Mouse (Mus musculus): ENCODE measurements around the gene Olfr319. TPM values are rescaled to one million over a fixed set of nuclear protein-coding genes. Genes with fewer than 3 reads are reported as not detected.
"Not testable (repeated sequence)": the region's sequence is repeated elsewhere in the genome, so short reads cannot be mapped to it uniquely, and the experiment has no call there.

The Olfr319 gene
- not detected in 2 replicates for polyA plus RNA-seq (2012; rRNA removed)

DNA sequence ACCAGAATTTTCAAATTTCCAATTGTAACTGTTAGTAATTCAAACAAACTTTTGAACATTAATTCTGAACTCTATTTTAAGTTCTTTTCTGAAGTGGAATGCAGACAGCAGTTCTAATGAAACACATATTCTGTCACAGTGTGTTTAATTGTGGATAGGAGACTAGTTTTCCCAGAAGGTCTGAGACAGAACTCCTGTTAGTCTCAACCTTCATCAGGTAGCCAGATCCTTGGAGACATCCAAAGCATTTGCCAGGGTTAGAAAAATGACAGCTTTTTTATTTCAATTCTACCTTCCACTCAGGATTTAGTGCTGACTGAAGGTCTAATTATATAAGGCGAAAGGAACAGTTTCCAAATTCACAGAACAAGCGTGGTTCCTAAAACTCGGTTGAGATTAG is at the start of gene Olfr319:
Gene Olfr319 (plus strand): TSS at position 301 of the 400 bp plus-strand sequence.
- no peak for TF ChIP-seq CTCF (IDR thresholded peaks at IDR 0.05; ENCODE audit: insufficient read depth, low read length)
- TF ChIP-seq POLR2A (IDR thresholded peaks at IDR 0.05; ENCODE audit: borderline replicate concordance, extremely low read depth, low read depth, low read length) = no peak
- 80% methylated on average over 3 of the region's 3 CpGs for WGBS
- Histone ChIP-seq H3K4me1 (ENCODE audit: control insufficient read depth, insufficient read depth, low read length) (no peaks in the 10 kb centered on the region), H3K4me3 (replicated peaks; ENCODE audit: extremely low read depth, low read depth, low read length) (no peak within 1 kb of the TSS)
- no peak for DNase-seq

DNA sequence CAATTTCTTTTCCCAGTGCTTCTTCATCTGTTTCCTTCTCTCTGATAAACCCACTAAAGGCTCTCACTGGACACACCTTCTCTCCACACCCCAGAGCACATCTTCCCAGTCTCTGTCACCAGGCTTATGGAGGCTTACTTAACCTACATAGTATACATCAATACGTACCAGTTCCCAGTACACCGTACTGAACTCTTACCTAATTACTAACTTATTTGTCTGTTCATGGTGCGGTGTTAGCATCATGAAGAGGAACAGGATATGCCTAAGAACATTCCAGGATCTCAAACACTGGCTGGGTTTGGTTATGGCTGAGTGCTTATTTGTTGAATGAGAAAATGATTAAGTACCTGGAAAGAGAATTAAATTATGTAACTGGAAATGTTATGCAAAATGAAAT is 43.8 kb upstream of the Olfr319 start:
- DNase-seq = no peak
- TF ChIP-seq CTCF (IDR thresholded peaks at IDR 0.05; ENCODE audit: insufficient read depth, low read length) (no peak), POLR2A (IDR thresholded peaks at IDR 0.05; ENCODE audit: borderline replicate concordance, extremely low read depth, low read depth, low read length) (no peak)
- Histone ChIP-seq H3K4me1 (ENCODE audit: control insufficient read depth, insufficient read depth, low read length) (no peaks in the 10 kb centered on the region), H3K4me3 (replicated peaks; ENCODE audit: extremely low read depth, low read depth, low read length) (no peak overlapping the region)
- WGBS = 84% methylated on average over 3 of the region's 3 CpGs

DNA sequence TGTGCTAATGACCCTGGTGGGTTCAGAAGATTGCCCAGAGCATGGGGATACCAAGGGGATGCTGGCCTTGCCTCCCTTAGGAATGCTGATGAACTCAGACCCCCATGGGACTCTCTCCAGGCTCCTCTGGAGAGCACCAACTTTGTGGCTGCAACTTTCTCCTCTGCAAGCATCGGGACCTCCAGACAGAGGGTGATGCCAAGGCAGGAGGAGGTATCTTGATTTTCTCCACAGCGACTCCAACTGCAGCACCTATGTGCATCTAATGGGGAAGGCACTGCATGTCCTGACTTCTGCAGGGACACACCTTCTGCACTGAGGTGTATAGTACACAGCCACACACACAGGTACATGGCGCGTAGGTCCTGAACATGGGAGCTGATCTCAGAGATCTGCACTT is 40.4 kb upstream of the Olfr319 start, which contains the start of gene Olfr322:
Gene Olfr322 (plus strand): TSS at position 187 of the 400 bp plus-strand sequence.
- no peak for DNase-seq
- no peaks in the 10 kb centered on the region for H3K4me1 ChIP-seq (ENCODE audit: control insufficient read depth, insufficient read depth, low read length)
- no peak for TF ChIP-seq CTCF (IDR thresholded peaks at IDR 0.05; ENCODE audit: insufficient read depth, low read length)
- no peak for TF ChIP-seq POLR2A (IDR thresholded peaks at IDR 0.05; ENCODE audit: borderline replicate concordance, extremely low read depth, low read depth, low read length)
- no peak within 1 kb of the TSS for H3K4me3 ChIP-seq (replicated peaks; ENCODE audit: extremely low read depth, low read depth, low read length)
- 85% methylated on average over 4 of the region's 4 CpGs for WGBS

DNA sequence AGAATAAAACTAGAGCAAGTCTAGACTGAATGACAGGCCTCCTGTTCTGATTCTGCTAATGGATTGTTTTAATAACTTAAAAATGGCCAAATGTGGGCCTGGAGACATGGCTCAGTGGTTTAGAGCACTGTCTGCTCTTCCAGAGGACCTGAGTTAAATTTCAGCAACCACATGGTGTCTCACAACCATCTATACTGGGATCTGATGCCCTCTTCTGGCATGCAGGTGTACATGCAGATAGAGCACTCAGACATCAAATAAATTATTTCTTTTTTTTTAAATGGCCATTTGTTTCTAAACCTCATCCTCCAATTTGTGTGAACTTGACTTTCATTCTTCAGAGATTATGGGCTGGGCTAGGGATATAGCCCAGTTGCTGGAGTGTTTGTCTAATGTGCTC is 29.7 kb upstream of the Olfr319 start:
- DNase-seq = no peak
- no peaks in the 10 kb centered on the region for H3K4me1 ChIP-seq (ENCODE audit: control insufficient read depth, insufficient read depth, low read length)
- H3K4me3 ChIP-seq (replicated peaks; ENCODE audit: extremely low read depth, low read depth, low read length) = no peak overlapping the region
- TF ChIP-seq CTCF (IDR thresholded peaks at IDR 0.05; ENCODE audit: insufficient read depth, low read length) (no peak), POLR2A (IDR thresholded peaks at IDR 0.05; ENCODE audit: borderline replicate concordance, extremely low read depth, low read depth, low read length) (no peak)

DNA sequence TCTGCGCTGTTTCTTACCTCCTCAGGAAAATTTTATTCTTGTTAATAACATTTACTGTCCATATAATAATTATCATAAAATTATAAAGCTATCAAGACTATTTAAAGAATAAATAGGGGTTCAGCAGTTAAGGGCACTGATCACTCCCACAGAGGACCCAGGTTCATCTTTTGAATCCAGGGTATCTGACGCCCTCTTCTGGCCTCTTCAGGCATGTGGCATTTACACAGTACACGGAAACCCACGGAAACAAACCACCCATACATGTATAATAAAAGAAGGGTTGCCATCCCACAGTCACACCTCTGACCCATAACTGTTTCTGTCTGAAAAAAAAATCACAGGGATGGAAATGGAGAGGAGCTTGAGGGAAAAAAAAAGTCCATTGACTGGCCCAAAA is 27.1 kb upstream of the Olfr319 start:
- Histone ChIP-seq H3K4me1 (ENCODE audit: control insufficient read depth, insufficient read depth, low read length) (no peaks in the 10 kb centered on the region), H3K4me3 (replicated peaks; ENCODE audit: extremely low read depth, low read depth, low read length) (no peak overlapping the region)
- no peak for TF ChIP-seq CTCF (IDR thresholded peaks at IDR 0.05; ENCODE audit: insufficient read depth, low read length)
- TF ChIP-seq POLR2A (IDR thresholded peaks at IDR 0.05; ENCODE audit: borderline replicate concordance, extremely low read depth, low read depth, low read length) = no peak
- no peak for DNase-seq
- WGBS = 51% methylated on average over 4 of the region's 4 CpGs

DNA sequence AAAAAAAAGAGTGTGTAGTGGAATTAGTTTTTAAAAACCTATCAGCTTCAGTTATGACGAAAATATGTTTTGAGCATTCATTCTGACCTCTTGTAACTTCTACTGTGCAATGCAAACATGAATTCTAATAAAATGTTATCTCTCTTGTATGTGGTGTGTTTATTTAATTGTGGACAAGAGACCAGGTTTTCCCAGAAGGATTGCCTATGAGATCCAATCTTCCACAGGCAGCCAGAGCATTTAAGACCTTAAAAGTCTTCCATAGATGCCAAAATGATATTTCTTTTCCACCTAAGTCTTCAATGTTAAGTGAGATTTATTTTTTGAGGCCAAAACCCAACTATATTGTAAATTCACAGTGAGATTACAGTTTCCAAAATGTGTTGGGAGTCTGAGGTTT is 18.2 kb upstream of the Olfr319 start, which contains the start of gene Olfr320:
Gene Olfr320 (plus strand): TSS at position 301 of the 400 bp plus-strand sequence.
- no peaks in the 10 kb centered on the region for H3K4me1 ChIP-seq (ENCODE audit: control insufficient read depth, insufficient read depth, low read length)
- 72% methylated on average over 1 of the region's 1 CpGs for WGBS
- H3K4me3 ChIP-seq (replicated peaks; ENCODE audit: extremely low read depth, low read depth, low read length) = no peak within 1 kb of the TSS
- TF ChIP-seq CTCF (IDR thresholded peaks at IDR 0.05; ENCODE audit: insufficient read depth, low read length) (no peak), POLR2A (IDR thresholded peaks at IDR 0.05; ENCODE audit: borderline replicate concordance, extremely low read depth, low read depth, low read length) (no peak)
- DNase-seq = no peak

DNA sequence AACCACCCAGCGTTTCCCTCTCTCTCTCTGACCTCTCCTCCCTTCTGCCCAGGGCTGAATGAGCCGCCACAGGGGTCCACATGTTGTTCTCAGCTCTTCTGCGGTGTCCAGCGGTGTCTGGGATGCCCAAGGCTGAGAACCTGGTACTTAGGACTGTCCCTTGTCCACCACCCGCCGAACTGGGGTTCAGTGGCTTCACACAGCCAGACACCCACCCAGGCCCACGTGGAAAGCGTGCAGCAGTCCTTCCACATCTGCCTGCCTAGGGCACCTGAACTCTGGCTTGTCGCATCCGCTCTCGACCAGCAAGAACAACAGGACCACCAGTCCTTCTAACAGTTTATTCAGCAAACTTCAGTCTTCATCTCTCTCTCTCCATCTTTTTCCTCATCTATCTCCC is 10.1 kb downstream of the Olfr319 start:
- DNase-seq = no peak
- TF ChIP-seq POLR2A (IDR thresholded peaks at IDR 0.05; ENCODE audit: borderline replicate concordance, extremely low read depth, low read depth, low read length) (no peak), CTCF (IDR thresholded peaks at IDR 0.05; ENCODE audit: insufficient read depth, low read length) (no peak)

DNA sequence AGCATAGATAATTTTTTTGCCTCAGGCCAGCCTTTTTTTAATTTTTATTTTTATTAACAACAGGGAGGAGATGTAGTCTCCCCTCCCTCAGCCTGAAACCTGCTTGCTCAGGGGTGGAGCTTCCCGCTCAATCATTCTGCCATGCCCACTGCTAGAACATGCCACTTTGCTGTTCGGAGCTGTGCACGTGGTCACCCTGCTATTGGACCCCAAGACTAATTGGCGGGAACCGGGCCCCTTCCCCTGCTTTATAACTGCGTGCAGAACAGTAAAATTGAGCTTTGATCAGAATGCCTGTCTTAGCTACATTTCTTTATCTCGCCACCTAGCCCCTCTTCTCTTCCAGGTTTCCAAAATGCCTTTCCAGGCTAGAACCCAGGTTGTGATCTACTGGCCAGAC is 18.8 kb downstream of the Olfr319 start:
- H3K4me1 ChIP-seq (ENCODE audit: control insufficient read depth, insufficient read depth, low read length); DNase-seq; H3K4me3 ChIP-seq (replicated peaks; ENCODE audit: extremely low read depth, low read depth, low read length): not testable (repeated sequence)
- 82% methylated on average over 7 of the region's 7 CpGs for WGBS

More for the DNA sequence above, 10.1 kb downstream of the Olfr319 start:
- Histone ChIP-seq H3K4me1 (ENCODE audit: control insufficient read depth, insufficient read depth, low read length) (no peaks in the 10 kb centered on the region), H3K4me3 (replicated peaks; ENCODE audit: extremely low read depth, low read depth, low read length) (no peak overlapping the region)
- 85% methylated on average over 11 of the region's 11 CpGs for WGBS

DNA sequence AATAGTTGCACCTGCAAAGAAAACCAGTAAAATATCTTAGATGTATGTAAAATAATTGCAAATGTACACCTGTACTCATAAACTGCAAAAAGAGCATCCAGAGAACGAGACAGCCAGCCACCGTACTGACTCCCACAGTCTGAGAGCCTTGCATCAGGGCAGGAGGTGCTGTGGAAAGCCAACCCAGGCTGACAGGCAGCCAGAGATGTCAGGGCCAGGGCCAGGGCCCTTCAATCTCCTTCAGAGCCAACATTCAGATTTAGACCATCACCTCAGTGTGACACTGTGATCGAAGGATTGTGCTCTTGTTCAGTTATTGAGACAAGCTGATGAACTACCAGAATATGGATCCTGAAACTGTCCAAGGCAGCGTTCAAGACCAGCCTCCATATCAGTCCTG is 20.7 kb downstream of the Olfr319 start:
- no peaks in the 10 kb centered on the region for H3K4me1 ChIP-seq (ENCODE audit: control insufficient read depth, insufficient read depth, low read length)
- TF ChIP-seq CTCF (IDR thresholded peaks at IDR 0.05; ENCODE audit: insufficient read depth, low read length) = no peak
- TF ChIP-seq POLR2A (IDR thresholded peaks at IDR 0.05; ENCODE audit: borderline replicate concordance, extremely low read depth, low read depth, low read length) = no peak
- 77% methylated on average over 4 of the region's 4 CpGs for whole genome bisulfite sequencing

DNA sequence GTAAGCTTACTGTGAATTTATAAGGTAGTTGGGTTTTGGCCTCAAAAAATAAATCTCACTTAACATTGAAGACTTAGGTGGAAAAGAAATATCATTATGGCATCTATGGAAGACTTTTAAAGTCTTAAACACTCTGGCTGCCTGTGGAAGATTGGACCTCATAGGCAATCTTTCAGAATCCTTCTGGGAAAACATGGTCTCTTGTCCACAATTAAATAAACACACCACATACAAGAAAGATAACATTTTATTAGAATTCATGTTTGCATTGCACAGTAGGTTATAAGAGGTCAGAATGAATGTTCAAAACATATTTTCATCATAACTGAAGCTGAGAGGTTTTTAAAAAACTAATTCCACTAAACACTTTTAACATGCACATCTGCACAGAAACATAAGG is 25.0 kb downstream of the Olfr319 start, which contains the start of gene Olfr318:
Gene Olfr318 (minus strand): TSS at position 101 of the 400 bp plus-strand sequence.
- no peak for TF ChIP-seq POLR2A (IDR thresholded peaks at IDR 0.05; ENCODE audit: borderline replicate concordance, extremely low read depth, low read depth, low read length)
- no peak for TF ChIP-seq CTCF (IDR thresholded peaks at IDR 0.05; ENCODE audit: insufficient read depth, low read length)
- DNase-seq = no peak
- no peaks in the 10 kb centered on the region for H3K4me1 ChIP-seq (ENCODE audit: control insufficient read depth, insufficient read depth, low read length)
- H3K4me3 ChIP-seq (replicated peaks; ENCODE audit: extremely low read depth, low read depth, low read length) = no peak within 1 kb of the TSS

More for the DNA sequence above, 20.7 kb downstream of the Olfr319 start:
- H3K4me3 ChIP-seq (replicated peaks; ENCODE audit: extremely low read depth, low read depth, low read length) = no peak overlapping the region
- DNase-seq = no peak

DNA sequence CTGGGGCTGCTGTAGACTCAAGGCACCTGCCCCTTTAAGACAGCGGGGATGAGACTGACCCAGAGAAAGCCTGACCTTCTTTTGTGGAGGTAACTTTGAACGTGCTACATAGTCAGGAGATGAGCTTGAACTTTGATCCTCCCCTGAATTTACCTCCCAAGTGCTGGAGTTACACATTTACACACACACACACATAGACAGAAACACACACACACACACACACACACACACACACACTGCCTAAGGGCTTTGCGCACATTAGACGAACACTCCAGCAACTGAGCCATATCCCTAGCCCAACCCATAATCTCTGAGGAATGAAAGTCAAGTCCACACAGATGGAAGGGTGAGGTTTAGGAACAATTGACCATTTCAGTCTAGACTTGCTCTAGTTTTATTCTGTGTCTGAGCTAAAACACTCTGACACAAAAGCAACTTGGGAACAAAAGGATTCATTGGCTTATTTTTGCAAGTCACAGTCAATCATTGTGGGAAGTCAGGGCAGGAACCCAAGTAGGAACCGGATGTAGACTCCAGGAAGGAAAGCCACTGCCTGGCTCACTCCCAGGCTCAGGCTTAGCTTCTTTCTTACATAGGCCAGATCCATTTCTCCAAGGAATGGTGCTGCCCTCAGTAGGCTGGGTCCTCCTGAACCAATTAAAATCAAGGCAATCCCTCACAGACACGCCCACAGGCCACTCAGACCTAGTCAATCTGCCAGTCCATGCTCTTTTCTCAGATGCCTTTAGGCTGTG is 29.1 kb downstream of the Olfr319 start:
- not testable (repeated sequence) for H3K4me3 ChIP-seq (replicated peaks; ENCODE audit: extremely low read depth, low read depth, low read length); H3K4me1 ChIP-seq (ENCODE audit: control insufficient read depth, insufficient read depth, low read length); DNase-seq
- WGBS = 70% methylated on average over 6 of the region's 6 CpGs
